Mouse (Mus musculus) liver, embryonic 12.5 days (tissue): ENCODE results near the gene Rapgef6. TPM values are rescaled to one million over a fixed set of nuclear protein-coding genes. Genes with fewer than 3 reads are reported as not detected.

Experiments
- ATAC-seq: fragments of 200-750 bp; cut with Nextera tagmentation; 2 replicates; pipeline ENCODE4 v1.8.0; 2017; ENCODE audit warnings: moderate number of reproducible peaks, mild to moderate bottlenecking, moderate library complexity
- H3K27ac ChIP-seq: fragments of 300-500 bp; sonication (generic); 2 replicates; pipeline ENCODE4 v1.5.1; 2016; ENCODE audit warnings: mild to moderate bottlenecking
- H3K27me3 ChIP-seq: fragments of 300-500 bp; sonication (generic); replicated peaks from 2 replicates; pipeline ENCODE4 v1.6.1; 2016; ENCODE audit warnings: mild to moderate bottlenecking, moderate library complexity
- H3K36me3 ChIP-seq: fragments of 300-500 bp; sonication (generic); 2 replicates; pipeline ENCODE4 v1.6.1; 2016; ENCODE audit warnings: mild to moderate bottlenecking, moderate library complexity
- H3K4me1 ChIP-seq: fragments of 300-500 bp; sonication (generic); 2 replicates; pipeline ENCODE4 v1.6.1; 2016
- H3K4me2 ChIP-seq: fragments of 300-500 bp; sonication (generic); 2 replicates; pipeline ENCODE4 v1.6.1; 2016; ENCODE audit warnings: mild to moderate bottlenecking, moderate library complexity
- H3K4me3 ChIP-seq: fragments of 300-500 bp; sonication (generic); 2 replicates; pipeline ENCODE4 v1.5.1; 2016; ENCODE audit warnings: mild to moderate bottlenecking, moderate library complexity
- H3K9ac ChIP-seq: fragments of 300-500 bp; sonication (generic); 2 replicates; pipeline ENCODE4 v1.6.1; 2016; ENCODE audit warnings: mild to moderate bottlenecking, moderate library complexity
- H3K9me3 ChIP-seq: fragments of 300-500 bp; sonication (generic); replicated peaks from 2 replicates; pipeline ENCODE4 v1.6.1; 2016; ENCODE audit warnings: mild to moderate bottlenecking, moderate library complexity
- WGBS: fragments of 180-500 bp; shearing (Covaris S2); methylation state at CpG from one replicate; pipeline ENCODE4 v1.1.7; 2016; ENCODE audit not compliant: insufficient replicate concordance; 5-methylcytosine and 5-hydroxymethylcytosine counted together
- microRNA-seq: library from miRNA; unstranded; fragments of <30 nt; microRNA quantifications from one replicate; pipeline ENCODE4, GENCODE M21; 2017
- polyA plus RNA-seq: library from polyadenylated mRNA; unstranded; fragments of >200 nt; fragmentation: Nextera tagmentation; extraction: Ambion mirVana; gene quantifications from 2 replicates; pipeline ENCODE4 v1.2.1, GENCODE M21; 2016

Gene Rapgef6
- polyA plus RNA-seq, 1 experiment from 2014 or later, result 27.9 TPM

DNA sequence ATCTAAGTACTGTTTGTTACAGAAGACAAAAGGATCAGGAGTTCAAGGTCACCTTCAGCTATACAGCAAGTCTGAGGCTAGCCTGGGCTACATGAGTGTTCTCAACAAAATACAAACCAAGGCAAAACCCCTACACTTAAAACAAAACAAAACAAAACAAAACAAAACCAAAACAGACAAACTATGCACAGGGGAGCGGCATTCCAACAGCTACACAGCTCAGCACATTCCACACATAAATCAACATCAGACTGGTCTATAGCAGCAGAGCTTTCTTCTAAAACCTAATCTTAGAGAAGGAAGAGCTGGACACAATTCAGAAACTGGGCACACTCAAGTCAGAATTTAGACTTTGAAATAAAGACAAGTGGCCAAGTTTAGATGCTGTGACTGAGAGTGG, 221.6 kb downstream of the Rapgef6 start:
- H3K36me3 ChIP-seq, result peaks cover 19% of the 10 kb centered on the region

More for the DNA sequence above, 221.6 kb downstream of the Rapgef6 start:
- Histone ChIP-seq H3K9ac (no peak overlapping the region), H3K4me3 (no peak overlapping the region), H3K9me3 (no peaks in the 10 kb centered on the region), H3K27ac (no peak overlapping the region), H3K4me1 (peaks cover 10% of the 10 kb centered on the region), H3K4me2 (no peak overlapping the region), H3K27me3 (no peaks in the 10 kb centered on the region)
- 86% methylated on average over 1 of the region's 1 CpGs for WGBS
- ATAC-seq, result no peak

Small RNA genes within 50 kb of the gene (microRNA-seq; reads per million reads assigned to microRNA genes)
- not detected for gene Gm26116

Other genes with a start within 250 kb of the Rapgef6 start
- 1.3 and 1.7 TPM in 2 replicates for gene Acsl6, start 219.0 kb upstream of the Rapgef6 start, polyA plus RNA-seq
- gene Meikin, start 152.2 kb upstream of the Rapgef6 start, polyA plus RNA-seq, result not detected in 2 replicates
- gene Fnip1, start 84.6 kb upstream of the Rapgef6 start, polyA plus RNA-seq, result 5.5 and 5.9 TPM in 2 replicates